Mouse (Mus musculus): ENCODE measurements at regions not wholly inside any gene's neighbourhood (a gene's known extent, or its start where the extent isn't known, plus 50 kb on each side); places are given as distances from the start of the nearest gene placed in this dataset.

DNA sequence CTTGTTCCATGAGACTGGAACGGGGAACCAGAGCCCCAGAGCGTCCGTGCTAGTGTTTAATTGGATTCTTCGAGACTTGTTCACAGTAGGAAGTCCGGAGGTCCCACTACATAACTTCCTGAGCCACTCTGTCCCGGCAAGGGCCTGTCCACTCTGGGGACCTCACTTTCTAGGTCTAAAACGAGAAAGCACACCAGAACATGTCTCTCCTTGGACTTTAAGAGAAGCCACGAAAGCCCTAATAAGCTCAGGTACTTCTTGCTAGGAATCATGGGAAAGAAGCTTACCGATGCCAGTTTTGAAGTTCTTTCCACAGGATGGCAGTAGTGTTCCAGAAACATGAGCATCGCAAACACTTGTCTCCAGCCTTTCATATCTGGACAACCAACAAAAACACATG lies 122.0 kb upstream of the Olfr1324 start:
- TF ChIP-seq CTCF (IDR thresholded peaks at IDR 0.05; ENCODE audit: low read depth, low read length) (no peak), POLR2A (IDR thresholded peaks at IDR 0.05; ENCODE audit: borderline replicate concordance, low read depth, low read length) (no peak)

All from bone marrow macrophage, adult 2 months (primary cell).